Mouse (Mus musculus) kidney, embryonic 14.5 days (tissue): ENCODE data around the gene Lrrc29. TPM values are rescaled to one million over a fixed set of nuclear protein-coding genes. Genes with fewer than 3 reads are reported as not detected.
A peak's percentile ranks its signal among the peaks of the same experiment; 100 is the strongest.

Experiments used
- ATAC-seq: fragments of 200-750 bp; cut with Nextera tagmentation; 2 replicates; pipeline ENCODE4 v1.8.0; 2017; ENCODE audit warnings: moderate number of reproducible peaks, mild to moderate bottlenecking, moderate TSS enrichment, moderate library complexity; ENCODE audit not compliant: low FRiP score, low TSS enrichment
- H3K27ac ChIP-seq: fragments of 300-500 bp; sonication (generic); 2 replicates; pipeline ENCODE4 v1.5.1; 2014; ENCODE audit warnings: low read depth, mild to moderate bottlenecking, low read length, moderate library complexity, mixed read lengths
- H3K27me3 ChIP-seq: fragments of 300-500 bp; sonication (generic); 2 replicates; pipeline ENCODE4 v1.6.1; 2014; ENCODE audit warnings: mild to moderate bottlenecking, low read length; ENCODE audit not compliant: control insufficient read depth, insufficient read depth
- H3K36me3 ChIP-seq: fragments of 300-500 bp; sonication (generic); 2 replicates; pipeline ENCODE4 v1.6.1; 2014; ENCODE audit warnings: low read length, mixed read lengths; ENCODE audit not compliant: control insufficient read depth, insufficient read depth
- H3K4me1 ChIP-seq: fragments of 300-500 bp; sonication (generic); 2 replicates; pipeline ENCODE4 v1.6.1; 2014; ENCODE audit warnings: low read length, mixed read lengths; ENCODE audit not compliant: control insufficient read depth, insufficient read depth
- H3K4me2 ChIP-seq: fragments of 300-500 bp; sonication (generic); replicated peaks from 2 replicates; pipeline ENCODE4 v1.6.1; 2014; ENCODE audit warnings: low read depth, mild to moderate bottlenecking, low read length
- H3K4me3 ChIP-seq: fragments of 300-500 bp; sonication (generic); 2 replicates; pipeline ENCODE4 v1.5.1; 2014; ENCODE audit warnings: mild to moderate bottlenecking, low read length
- H3K9ac ChIP-seq: fragments of 300-500 bp; sonication (generic); 2 replicates; pipeline ENCODE4 v1.6.1; 2014; ENCODE audit warnings: low read depth, mild to moderate bottlenecking, low read length, moderate library complexity
- H3K9me3 ChIP-seq: fragments of 300-500 bp; sonication (generic); 2 replicates; pipeline ENCODE4 v1.6.1; 2016; ENCODE audit warnings: low read length; ENCODE audit not compliant: control insufficient read depth
- WGBS: fragments of 180-500 bp; shearing (Covaris S2); extraction: QIAGEN DNeasy Blood & Tissue Kit; methylation state at CpG from one replicate; pipeline ENCODE4 v1.1.7; 2014; 5-methylcytosine and 5-hydroxymethylcytosine counted together
- polyA plus RNA-seq: library from polyadenylated mRNA; unstranded; fragments of >200 nt; fragmentation: Nextera tagmentation; extraction: Ambion mirVana; gene quantifications from 2 replicates; pipeline ENCODE4 v1.2.1, GENCODE M21; 2014

Lrrc29 gene
- polyA plus RNA-seq, result 1.6 and 2.1 TPM in 2 replicates

- Histone ChIP-seq H3K9ac (peak within 1 kb of the TSS; percentile 79), H3K9me3 (no peaks in the 10 kb centered on the region), H3K36me3 (peaks cover 43% of the 10 kb centered on the region), H3K27me3 (no peaks in the 10 kb centered on the region), H3K4me3 (peak within 1 kb of the TSS; percentile 93), H3K27ac (peak within 1 kb of the TSS; percentile 70; the same call in 1 of the 2 replicates), H3K4me1 (peaks cover 15% of the 10 kb centered on the region), H3K4me2 (peak within 1 kb of the TSS; percentile 74)
- peak; percentile 92 for ATAC-seq
- 1% methylated on average over 34 of the region's 36 CpGs for WGBS
Observed at GRCm38 (mm10) chr8:105326141-105326672, at the start of gene Lrrc29, which contains the start of gene Tmem208. Gene Lrrc29 (minus strand): TSS chr8:105326278. Gene Tmem208 (plus strand): TSS chr8:105326354.

DNA sequence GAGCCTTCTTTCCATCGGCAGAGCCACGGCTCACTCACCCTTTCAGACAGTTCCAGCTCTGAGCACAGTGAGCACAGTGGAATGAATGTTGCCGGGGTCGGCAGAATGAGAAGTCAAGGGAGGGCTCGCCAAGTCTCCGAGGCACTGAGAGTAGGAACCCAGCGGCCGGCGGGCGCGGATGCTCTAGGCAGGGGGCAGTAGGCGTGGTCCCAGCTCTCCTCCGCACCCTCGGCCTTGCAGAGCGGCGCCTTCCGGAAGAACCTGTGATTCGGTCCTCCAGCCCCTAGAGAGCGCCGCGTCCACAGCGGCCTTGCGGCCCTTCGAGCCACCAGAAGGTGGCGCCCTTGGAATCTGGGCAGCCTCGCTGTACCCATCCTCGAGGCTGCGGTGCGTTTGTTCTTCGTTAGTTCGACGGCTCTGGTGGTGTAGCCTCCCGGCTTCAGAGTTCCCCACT lies 48.5 kb upstream of the Lrrc29 start:
- Histone ChIP-seq H3K27ac (no peak overlapping the region), H3K4me1 (0 out of 2 replicates have a peak, but pooled peaks cover 6% of the 10 kb centered on the region), H3K9me3 (0 out of 2 replicates have a peak, but pooled peaks cover 6% of the 10 kb centered on the region), H3K27me3 (no peaks in the 10 kb centered on the region), H3K4me2 (peak overlapping the region; percentile 45), H3K36me3 (no peaks in the 10 kb centered on the region), H3K4me3 (peak overlapping the region; percentile 17; the same call in 1 of the 2 replicates), H3K9ac (no peak overlapping the region; the same call in 1 of the 2 replicates)
- peak; percentile 61 for ATAC-seq
- WGBS, result 31% methylated on average over 33 of the region's 33 CpGs

DNA sequence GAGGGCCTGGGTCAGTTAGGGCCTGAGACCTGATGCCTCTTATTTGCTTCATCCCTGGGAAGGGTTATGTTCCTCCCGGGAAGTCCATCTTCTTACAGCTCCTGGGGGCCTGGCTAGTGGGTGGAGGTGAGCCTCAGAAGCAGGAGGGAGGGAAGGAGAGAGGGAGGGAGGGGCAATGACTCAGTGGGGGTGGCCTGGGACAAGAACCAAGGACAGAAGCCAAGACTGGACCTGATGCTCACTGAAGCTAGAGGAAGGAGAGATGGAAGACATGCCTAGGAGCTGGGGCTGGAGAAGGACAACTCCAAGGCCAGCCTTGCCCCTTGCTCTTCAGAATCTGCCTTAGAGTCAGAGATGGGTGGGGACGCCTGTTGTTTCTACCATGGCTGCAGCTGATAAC lies 47.0 kb upstream of the Lrrc29 start, which contains the start of gene Plekhg4:
Plekhg4 (plus strand) TSS at position 243 of the 400 bp plus-strand sequence.
- H3K27ac ChIP-seq, result no peak within 1 kb of the TSS
- H3K4me3 ChIP-seq, result no peak within 1 kb of the TSS
- no peaks in the 10 kb centered on the region for H3K36me3 ChIP-seq
- H3K9ac ChIP-seq, result no peak within 1 kb of the TSS
- H3K4me1 ChIP-seq, result 0 out of 2 replicates have a peak, but pooled peaks cover 6% of the 10 kb centered on the region
- ATAC-seq, result no peak
- 59% methylated on average over 2 of the region's 2 CpGs for WGBS
- H3K9me3 ChIP-seq, result 0 out of 2 replicates have a peak, but pooled peaks cover 6% of the 10 kb centered on the region
- no peak within 1 kb of the TSS for H3K4me2 ChIP-seq
- no peaks in the 10 kb centered on the region for H3K27me3 ChIP-seq

DNA sequence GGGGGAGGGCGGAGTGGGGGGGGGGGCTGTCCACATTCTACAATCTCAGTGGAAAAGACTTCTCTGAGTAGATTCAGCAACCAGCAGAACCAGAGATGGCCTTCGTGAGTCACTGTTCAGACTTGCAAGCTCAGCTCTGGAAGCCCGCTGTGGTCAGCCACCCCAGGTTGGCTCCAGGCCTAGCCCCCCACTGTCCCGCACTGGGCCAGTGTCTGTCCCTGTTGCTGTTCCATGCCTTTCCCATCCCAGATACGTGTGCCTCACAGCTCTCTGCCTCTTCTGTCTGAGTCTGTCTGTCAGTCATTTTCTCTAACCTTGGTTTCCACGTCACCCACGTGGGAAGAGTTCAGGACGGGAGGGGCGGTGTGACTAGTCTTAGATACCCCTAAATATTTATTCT lies 46.4 kb upstream of the Lrrc29 start:
- ATAC-seq, result no peak
- H3K36me3 ChIP-seq, result no peaks in the 10 kb centered on the region
- H3K4me3 ChIP-seq, result no peak overlapping the region
- H3K27me3 ChIP-seq, result no peaks in the 10 kb centered on the region
- 82% methylated on average over 9 of the region's 9 CpGs for WGBS
- H3K9me3 ChIP-seq, result 0 out of 2 replicates have a peak, but pooled peaks cover 6% of the 10 kb centered on the region
- no peak overlapping the region for H3K9ac ChIP-seq
- 0 out of 2 replicates have a peak, but pooled peaks cover 6% of the 10 kb centered on the region for H3K4me1 ChIP-seq
- no peak overlapping the region for H3K27ac ChIP-seq
- no peak overlapping the region for H3K4me2 ChIP-seq

- Histone ChIP-seq H3K27me3 (no peaks in the 10 kb centered on the region), H3K4me3 (no peak overlapping the region), H3K4me1 (no peaks in the 10 kb centered on the region; the same call in 1 of the 2 replicates), H3K9ac (no peak overlapping the region), H3K36me3 (0 out of 2 replicates have a peak, but pooled peaks cover 3% of the 10 kb centered on the region), H3K9me3 (no peaks in the 10 kb centered on the region), H3K4me2 (no peak overlapping the region), H3K27ac (no peak overlapping the region)
- no peak for ATAC-seq
- 77% methylated on average over 2 of the region's 2 CpGs for WGBS
Observed at GRCm38 (mm10) chr8:105367107-105367506, 41.0 kb upstream of the Lrrc29 start.

DNA sequence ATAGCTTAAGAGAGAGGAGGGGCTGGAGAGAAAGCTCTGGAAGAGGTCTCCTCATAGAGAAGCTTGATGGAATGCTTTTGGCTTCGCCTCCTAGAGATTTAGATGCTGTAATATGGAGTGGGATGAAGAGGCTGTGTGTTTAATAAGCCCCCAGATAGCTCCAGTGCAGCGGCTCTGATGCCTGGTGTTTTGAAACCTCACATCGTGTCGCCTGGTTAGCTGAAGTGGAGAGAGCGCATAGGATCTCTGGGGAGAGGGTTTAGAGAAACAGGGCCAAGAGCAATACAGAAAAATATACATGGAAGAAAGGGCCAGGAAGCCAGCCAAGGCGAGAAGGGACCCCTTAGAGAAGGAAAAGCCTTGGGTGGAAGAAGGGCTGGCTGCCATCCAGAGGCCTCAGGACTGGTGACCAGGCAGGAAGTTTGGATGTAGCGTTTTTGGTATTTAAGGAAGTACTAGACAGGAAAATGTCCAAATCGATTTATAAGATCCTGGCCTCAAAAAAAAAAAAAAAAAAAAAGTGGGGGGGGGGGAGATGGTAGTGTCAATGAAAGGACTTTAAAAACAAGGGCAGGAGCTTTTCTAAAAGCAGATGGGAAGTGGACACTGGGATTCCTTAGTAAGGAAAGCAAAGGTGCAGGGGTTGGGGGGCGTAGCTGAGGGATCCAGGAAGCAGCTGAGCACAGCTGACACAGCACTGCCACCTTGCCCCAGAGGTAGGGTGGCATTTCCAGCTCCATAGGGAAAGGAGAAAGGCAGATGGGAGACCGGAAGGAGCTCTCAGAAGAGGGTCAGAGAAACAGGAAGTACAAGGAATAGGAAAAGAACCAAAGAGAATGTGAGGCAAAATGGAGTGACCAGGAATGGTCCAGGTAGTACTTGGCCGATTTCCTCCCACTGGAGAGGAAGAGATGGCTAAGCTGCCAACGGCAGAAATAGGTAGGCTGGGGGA lies 35.9 kb upstream of the Lrrc29 start:
- no peaks in the 10 kb centered on the region; the same call in 1 of the 2 replicates for H3K4me1 ChIP-seq
- 69% methylated on average over 12 of the region's 12 CpGs for WGBS
- ATAC-seq, result no peak
- no peak overlapping the region for H3K4me3 ChIP-seq
- H3K4me2 ChIP-seq, result no peak overlapping the region
- peak overlapping the region; percentile 45; the same call in 1 of the 2 replicates for H3K27ac ChIP-seq
- no peaks in the 10 kb centered on the region; the same call in 1 of the 2 replicates for H3K27me3 ChIP-seq
- no peak overlapping the region for H3K9ac ChIP-seq
- H3K9me3 ChIP-seq, result no peaks in the 10 kb centered on the region
- H3K36me3 ChIP-seq, result 0 out of 2 replicates have a peak, but pooled peaks cover 3% of the 10 kb centered on the region

DNA sequence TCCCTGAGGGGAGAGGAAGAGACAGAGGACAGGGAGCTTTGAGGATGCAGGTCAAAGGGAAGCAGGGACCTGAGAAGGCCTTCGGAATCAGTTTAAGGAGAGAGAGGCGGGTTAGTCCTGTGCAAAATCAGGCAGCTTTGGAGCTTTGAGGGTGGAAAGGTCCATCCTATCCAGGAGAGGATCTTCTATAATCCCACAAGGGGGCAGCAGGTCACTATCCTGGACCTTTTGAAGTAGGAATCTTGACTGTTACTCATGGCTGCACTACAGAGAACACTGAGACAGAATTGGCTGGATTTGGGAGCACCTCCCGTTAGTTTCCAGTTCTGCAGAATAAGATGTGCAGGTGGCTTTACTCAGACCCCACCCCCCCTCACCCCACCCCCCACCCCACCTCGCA lies 33.6 kb upstream of the Lrrc29 start:
- Histone ChIP-seq H3K9me3 (no peaks in the 10 kb centered on the region), H3K4me2 (no peak overlapping the region), H3K4me3 (no peak overlapping the region), H3K9ac (no peak overlapping the region), H3K36me3 (no peaks in the 10 kb centered on the region), H3K27me3 (no peaks in the 10 kb centered on the region; the same call in 1 of the 2 replicates), H3K27ac (no peak overlapping the region), H3K4me1 (peaks cover 7% of the 10 kb centered on the region; the same call in 1 of the 2 replicates)
- ATAC-seq, result 0 out of 2 replicates have a peak, but pooled peaks have one; percentile 24
- WGBS, result 43% methylated on average over 4 of the region's 4 CpGs

DNA sequence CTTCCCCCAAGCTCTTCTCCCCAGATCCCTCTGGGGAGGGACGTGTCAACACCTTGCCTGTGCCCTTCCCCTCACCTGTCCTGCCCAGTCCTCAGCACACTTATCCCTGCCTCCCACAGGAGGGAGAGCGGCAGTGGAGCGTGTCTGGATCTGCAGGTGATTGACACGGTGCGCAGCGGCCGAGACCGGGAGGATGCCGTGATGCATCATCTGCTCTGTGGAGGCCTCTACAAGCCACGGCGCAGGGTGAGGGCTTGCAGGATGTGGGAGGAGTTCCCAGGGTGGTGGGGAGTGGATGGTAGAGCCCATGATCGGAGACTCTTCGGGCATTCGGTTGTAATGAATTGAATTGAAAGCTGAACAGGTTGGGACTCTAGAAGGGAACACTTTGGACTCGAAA lies 33.1 kb upstream of the Lrrc29 start:
- Histone ChIP-seq H3K27ac (no peak overlapping the region), H3K36me3 (no peaks in the 10 kb centered on the region), H3K9ac (no peak overlapping the region), H3K4me3 (no peak overlapping the region), H3K9me3 (no peaks in the 10 kb centered on the region), H3K27me3 (no peaks in the 10 kb centered on the region; the same call in 1 of the 2 replicates), H3K4me1 (peaks cover 7% of the 10 kb centered on the region; the same call in 1 of the 2 replicates), H3K4me2 (no peak overlapping the region)
- WGBS, result 48% methylated on average over 15 of the region's 15 CpGs
- ATAC-seq, result peak; percentile 28; the same call in 1 of the 2 replicates
